Mouse (Mus musculus) kidney, postnatal 25 days (tissue): ENCODE measurements at regions not wholly inside any gene's neighbourhood (a gene's known extent, or its start where the extent isn't known, plus 50 kb on each side); places are given as distances from the start of the nearest gene placed in this dataset.

ENCODE experiments used
- DNase-seq, 2 experiments: peaks; one replicate each; pipeline ENCODE4 v3.0.0; 2021; ENCODE audit warnings: mixed read lengths in 2 of 2

GRCm38 (mm10) chr16:95647854-95648253 lies 54.0 kb upstream of the Ets2 start:
- DNase-seq: peak; percentile 75 to 83

GRCm38 (mm10) chr16:95642784-95643590 lies 56.6 kb upstream of the Erg start:
- no peak for DNase-seq

- DNase-seq: no peak
Measured at GRCm38 (mm10) chr16:95640670-95641069, 54.3 kb upstream of the Erg start.

GRCm38 (mm10) chr16:95639677-95640076 lies 53.3 kb upstream of the Erg start:
- no peak for DNase-seq

- no peak for DNase-seq
Measured at GRCm38 (mm10) chr16:95637850-95638249, 51.5 kb upstream of the Erg start.

- no peak for DNase-seq
Measured at GRCm38 (mm10) chr16:95636615-95637014, 50.2 kb upstream of the Erg start.
